Mouse (Mus musculus) ovary, postnatal 14 days (tissue): ENCODE data around the gene Rab3d.

ENCODE experiments used
- DNase-seq: peaks from one replicate; pipeline ENCODE4 v3.0.0; 2022; ENCODE audit warnings: low spot score

The Rab3d gene

DNA sequence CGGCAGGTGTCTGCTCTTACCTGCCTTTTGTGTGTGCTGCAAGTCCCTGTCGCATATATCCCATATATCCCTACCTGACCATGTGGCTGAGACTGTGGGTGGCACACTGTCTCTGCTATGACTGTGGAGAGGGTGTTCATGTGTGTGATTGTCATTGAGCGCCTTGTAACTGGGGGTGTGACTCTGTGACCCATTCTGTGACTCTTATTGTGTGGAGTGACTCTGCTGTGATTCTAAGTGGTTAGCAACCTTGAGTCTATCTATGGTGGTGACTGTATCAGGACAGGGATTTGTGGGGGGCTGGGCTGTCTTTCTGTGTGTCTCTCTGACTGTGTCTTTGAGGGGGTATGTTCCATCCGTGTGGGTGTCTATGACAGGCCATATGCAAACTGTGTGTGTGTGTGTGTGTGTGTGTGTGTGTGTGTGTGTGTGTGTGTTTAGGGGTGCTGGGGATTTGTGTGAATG, 19.8 kb upstream of the Rab3d start:
- DNase-seq: no peak

DNA sequence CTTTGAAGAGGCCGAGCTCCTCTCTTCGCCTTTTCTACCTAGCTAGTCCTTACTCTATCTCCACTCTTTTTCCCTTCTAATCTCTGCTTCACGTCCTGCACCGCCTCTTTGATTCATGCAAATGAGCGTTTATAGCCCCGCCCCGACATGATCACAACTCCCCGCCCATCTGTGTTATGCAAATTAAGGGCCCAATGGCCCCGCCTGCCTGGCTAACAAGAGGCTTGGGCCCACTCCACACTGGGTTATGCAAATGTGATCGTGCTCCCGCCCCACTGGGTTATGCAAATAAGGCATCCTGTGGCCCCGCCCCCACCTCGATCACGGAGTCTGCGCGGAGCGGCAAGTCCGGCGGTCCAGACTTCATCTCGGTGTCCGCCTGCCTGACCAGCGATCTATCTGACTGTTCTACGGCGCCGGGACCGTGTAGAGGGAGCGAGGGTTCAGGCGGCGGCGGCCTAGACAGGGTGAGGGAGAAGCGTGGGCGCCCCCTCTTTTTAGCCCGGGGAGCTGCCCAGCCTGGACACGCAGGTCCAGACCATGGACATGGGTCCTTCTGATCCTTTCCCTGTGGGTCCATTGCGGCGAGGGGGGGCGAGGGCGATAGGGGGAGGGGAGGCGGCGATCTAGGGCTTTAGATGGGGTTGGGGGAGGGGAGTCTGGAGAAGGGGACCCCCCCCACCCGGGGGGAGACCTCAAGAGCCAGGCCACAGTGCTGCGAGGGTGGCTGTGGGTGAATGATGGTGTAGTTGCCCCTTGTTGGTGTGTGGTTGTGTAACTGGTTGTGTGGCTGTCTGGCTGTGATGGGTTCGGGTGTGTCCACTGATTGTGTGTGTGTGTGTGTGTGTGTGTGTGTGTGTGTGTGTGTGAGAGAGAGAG, 18.9 kb upstream of the Rab3d start, which contains the start of gene Plppr2:
TSS of gene Plppr2 (plus strand) at position 342 of the 879 bp plus-strand sequence.
- peak; percentile 91 for DNase-seq

DNA sequence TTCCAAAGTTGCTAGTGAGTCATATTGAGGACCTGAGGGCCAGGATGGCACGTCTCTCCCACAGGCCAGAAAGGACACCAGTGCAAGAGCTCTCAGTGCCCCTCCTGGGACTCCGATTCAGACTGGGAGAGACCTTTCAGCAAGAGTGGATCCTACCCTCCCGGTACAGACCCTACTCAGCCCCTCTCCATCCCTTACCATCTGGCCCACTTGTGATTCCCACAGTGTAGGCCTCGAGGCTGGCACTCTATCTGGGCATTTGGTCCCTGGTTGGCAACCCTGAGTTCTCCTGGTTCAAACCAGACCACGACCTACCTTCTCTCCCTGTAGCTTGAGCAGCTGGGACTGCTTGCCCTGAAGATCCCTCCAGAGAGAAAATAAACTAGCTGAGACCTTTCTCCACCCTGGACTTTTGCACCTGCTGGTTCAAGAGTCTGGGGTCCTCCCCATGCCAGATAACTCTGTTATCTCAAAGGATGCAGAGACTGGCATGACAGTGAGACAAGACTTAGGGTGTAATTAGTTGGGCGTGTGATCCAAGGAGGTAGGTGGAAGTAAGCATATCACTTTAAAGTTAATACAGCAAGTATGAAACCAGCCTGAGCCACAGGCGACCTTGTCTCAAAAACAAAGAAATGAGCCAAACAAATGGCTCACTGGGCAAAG, 17.6 kb upstream of the Rab3d start:
- DNase-seq: no peak

DNA sequence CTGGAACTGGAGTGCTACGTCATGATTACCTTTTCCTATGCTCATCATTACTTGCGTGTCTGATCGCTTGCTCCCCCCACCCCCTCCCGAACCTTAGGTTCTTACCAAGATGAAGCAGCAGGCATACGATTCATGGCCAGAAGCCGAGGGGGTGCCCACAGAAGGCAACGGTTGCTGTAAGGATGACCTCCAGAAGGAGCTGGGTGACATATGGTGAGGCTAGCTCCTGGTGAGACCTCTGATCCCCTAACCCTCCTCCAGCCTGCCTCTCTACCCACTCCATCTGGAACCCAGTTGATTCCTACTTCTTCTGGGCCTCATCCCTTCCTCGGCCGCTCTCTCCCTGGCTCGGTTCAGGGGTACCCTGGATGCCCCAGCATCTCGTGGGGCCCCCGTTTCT, 16.0 kb upstream of the Rab3d start:
- no peak for DNase-seq

DNA sequence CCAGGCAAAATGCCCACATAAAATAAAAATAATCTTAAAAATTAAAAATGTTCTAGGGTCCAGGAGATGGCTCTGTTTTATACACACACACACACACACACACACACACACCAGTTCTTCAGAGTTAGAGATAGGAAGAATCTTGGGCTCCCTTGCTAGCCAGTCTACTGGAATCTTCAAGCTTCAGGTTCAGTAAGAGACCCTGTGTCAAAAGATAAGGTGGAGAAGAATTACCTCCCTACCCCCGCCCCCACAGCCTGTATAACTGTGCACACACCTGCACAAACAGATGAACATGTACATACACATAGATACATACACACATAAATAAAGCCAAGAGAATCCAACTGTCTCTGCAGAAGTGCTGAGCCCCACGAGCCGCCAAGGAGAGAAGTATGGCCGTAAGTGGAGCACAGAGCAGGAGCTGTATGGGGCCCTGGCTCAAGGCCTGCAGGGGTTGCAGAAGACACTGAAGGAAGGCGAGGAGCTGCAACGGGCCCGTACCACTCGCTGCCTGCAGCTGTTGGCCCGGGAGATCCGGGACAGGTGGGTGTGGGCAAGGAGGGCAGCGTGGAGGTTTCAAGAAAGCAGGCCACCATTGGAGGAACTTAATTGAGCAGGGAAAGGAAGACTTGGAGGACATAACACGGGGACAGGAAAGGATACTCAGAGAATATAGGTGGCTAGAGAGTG, 14.6 kb upstream of the Rab3d start:
- no peak for DNase-seq

DNA sequence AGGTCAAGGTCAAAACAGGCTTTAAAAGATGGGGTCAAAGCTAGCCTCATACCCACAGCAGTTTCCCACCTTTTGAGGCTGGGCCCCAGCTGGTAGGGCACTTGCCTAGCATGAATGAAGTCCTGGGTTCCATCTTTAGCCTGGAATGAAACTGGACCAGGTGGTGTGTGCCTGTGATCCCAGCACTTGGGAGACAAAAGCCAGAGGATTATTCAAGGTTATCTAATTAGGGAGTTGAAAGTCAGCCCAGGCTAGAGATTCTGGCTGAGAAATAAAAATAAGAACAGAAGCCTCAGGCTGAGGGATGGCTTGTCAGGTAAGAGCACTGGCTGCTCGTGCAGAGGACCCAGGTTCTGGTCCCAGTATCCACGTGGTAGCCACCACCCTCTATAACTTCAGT, 14.0 kb upstream of the Rab3d start:
- DNase-seq: no peak

DNA sequence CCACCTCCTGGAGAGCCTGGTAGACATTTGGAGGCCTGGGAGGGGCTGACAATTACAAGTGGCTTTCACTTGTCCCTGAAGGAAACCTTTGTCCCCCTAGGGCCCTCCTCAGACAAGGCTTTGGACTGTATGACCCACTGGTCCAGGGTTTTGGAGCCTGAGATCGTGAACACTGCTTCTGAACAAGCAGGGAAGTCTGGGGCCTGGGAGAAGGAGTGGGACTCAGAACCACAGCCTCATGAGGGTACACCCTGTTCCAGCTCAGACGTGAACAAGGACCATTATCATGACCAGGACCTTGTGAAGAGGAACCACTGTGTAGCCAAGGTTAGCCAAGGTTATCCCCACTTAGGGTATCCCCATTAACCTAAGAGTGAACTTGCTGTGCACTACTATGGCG, 11.2 kb upstream of the Rab3d start:
- DNase-seq: no peak

DNA sequence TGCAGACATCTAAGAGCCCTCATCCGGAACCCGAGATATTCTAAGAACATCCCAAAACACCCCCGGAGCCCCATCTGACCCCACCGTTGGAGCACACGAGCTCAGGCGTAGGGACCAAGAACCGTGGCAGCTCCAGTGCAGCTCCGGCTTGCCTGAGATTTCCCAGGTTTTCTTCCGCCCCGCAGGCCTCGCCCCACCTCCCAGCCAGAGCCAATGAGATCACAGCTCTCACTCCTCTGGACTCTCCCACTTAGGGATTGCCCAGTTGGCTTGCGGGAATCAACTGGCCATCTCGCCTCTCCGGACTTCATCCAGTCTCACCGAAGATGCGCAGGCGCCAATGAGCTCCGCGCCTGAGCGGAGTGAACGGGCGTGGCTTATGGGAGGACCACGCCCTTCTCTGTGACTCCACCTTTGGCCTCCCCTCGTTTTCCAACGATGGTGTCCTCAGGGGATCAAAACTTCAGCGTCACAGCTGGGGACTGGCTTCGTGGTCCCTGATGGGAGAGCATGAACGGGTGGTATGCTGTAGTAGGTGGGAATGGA, 9.3 kb upstream of the Rab3d start, which contains the start of the genes Ccdc159 and Tmem205:
TSS of gene Ccdc159 (plus strand) at position 264 of the 546 bp plus-strand sequence.
TSS of gene Tmem205 (minus strand) at position 349 of the 546 bp plus-strand sequence.
- peak; percentile 79 for DNase-seq

DNA sequence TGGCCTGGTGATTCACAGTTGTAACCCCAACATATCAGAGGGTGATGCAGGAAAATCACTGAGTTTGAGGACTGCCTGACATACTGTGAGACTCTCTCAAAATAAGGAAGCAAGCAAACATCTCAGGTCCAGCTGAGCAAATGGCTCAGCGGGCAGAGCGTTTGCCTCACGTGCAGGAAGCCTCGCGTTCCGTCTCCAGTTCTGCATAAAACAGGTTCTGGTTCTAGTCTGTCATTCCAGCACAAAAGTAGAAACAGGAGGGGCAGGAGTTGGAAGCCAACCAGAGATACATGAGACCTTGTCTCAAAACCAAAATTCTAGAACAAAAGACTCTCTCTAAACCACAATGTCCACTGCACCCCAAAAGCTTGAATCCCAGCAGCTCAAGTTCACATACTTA, 8.8 kb upstream of the Rab3d start:
- no peak for DNase-seq

DNA sequence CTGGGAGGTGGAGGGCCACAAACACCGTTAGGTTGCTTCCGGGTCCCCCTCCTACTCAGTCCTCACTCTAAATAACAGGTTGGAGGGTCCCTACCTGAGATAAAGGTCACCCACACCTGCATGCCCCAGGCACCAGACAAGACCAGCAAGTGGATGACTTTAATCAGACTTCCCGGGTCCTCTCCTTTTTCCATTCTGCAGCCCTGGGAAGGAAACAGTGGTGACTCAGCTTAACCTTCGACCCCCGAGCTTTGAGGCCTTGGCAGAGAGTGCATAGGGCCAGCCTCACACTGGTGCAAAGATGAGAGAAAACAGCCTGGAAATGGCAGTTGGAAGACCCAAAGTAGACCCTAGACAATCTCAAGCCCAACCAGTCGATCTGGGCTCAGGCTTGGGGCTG, 8.2 kb upstream of the Rab3d start:
- no peak for DNase-seq

DNA sequence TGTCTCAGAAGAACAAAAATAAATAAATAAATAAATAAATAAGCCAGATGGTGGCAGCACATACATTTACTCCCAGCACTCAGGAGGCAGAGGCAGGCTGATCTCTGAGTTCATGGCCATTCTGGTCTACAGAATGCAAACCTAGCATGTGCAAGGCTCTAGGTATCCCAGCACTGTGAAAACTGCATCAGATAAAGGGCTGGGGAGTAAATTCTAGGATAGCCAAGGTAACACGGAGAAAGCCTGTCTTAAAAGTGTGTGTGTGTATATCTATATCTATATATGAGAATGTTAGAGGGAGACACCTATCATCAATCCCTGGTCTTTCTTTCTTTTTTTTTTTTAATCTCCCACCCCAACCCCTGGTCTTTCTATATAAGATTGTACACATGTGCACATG, 7.5 kb upstream of the Rab3d start:
- DNase-seq: no peak

DNA sequence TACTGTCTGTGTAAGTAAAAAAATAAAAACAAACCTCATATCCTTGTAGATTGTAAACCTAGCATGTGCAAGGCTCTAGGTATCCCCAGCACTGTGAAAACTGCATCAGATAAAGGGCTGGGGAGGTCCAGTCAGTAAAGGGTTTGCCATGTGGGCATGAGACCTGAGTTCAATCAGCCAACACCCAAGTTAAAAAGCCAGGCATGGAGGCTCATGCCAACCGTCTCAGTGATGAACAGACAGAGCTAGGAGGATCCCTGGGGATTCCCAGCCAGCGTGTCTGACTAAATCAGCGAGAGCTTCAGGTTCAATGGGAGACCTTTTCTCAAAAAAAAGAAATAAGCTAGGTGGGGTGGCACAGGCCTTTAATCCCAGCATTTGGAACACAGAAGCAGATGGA, 7.0 kb upstream of the Rab3d start:
- DNase-seq: no peak

DNA sequence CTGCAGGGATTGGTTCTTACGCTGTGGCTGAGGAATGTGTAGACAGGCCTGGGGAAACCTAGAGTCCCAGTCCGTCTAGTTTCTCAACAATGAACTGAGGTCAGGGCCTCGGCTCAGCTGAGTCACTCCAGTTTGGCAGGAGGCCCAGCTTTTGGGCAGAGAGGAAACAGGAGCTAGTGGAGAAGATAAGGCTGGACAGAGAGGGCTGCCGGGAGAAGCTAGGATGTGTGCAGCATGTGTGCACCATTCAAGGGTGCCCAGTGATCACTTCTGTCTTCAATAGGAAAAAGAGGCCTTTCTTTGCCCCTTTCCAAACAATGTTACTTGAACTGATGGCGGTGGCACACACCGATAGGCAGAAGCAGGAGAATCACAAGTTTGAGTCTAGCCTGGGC, 6.1 kb upstream of the Rab3d start:
- peak; percentile 81 for DNase-seq

DNA sequence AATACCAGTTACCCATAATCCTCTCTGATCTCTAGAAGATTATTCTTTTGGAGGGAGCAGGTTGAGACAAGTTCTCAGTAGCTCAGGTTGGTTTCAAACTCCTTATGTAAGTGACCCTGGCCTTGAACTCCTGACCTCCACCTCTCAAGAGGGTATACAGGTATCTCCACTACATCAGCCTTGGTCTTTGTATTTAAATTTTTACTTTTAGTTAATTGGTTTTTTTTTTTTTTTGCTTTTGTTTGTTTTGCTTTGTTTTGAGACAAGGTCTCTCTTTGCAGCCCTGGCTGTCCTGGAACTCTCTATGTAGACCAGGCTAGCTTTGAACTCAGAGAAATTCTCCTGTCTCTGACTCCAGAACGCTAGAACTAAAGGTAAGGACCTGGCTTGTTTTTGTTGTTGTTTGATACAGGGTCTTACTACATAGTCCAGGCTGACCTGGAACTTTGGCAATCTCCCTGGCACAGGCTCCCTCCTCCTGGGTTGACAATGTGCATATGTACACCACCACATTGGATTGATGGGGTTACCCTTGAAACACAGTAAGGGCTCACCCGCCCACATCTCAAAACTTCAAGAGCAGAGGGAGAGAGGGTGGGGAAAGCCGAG, 5.6 kb upstream of the Rab3d start:
- DNase-seq: no peak

DNA sequence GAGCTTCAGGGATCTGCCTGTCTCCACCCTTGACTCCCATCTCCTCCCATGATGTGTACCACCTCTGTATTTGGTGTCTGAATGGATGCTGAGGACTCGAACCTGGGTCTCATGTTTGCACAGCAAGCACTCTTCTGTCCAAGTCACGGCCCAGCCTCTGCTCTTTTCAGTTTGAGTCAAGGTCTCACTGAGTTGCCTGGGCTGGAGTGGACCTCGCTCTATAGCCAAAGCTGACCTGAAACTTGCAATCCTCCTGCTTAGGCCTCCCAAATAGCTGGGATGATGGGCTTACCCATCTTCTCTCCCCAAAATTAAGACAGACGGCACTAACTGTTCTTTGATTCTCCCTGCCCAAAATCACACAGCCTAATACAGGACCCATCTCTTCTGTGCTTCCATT, 5.0 kb upstream of the Rab3d start:
- no peak for DNase-seq

DNA sequence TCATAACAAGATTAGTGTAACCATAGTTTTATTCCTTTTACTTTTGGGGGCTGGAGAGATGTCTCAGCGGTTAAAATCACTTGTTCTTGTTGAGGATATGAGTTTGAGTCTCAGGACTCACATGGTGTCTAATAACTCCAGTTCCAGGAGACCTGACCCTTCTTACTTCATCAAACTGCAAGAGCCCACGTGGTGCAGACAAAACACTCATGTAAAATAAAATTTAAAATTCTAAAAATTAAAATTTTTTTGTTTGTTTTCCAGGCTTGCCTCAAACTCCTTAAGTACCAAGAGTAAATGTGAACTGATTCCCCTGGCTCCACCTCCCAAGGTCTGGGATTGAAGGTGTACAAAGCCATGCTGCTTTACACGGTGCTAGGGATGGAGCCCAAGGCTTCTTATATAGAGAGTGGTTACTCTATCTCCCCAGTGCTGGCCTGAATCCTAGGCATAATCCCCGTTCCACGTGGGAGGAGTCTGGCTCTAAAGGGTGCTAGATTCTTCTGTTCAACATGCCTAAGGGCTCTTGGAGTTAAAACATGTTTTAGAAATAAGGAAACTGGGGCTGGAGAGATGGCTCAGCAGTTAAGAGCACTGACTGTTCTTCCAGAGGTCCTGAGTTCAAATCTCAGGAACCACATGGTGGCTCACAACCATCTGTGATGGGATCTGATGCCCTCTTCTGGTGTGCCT, 846 bp upstream of the Rab3d start:
- DNase-seq: no peak

DNA sequence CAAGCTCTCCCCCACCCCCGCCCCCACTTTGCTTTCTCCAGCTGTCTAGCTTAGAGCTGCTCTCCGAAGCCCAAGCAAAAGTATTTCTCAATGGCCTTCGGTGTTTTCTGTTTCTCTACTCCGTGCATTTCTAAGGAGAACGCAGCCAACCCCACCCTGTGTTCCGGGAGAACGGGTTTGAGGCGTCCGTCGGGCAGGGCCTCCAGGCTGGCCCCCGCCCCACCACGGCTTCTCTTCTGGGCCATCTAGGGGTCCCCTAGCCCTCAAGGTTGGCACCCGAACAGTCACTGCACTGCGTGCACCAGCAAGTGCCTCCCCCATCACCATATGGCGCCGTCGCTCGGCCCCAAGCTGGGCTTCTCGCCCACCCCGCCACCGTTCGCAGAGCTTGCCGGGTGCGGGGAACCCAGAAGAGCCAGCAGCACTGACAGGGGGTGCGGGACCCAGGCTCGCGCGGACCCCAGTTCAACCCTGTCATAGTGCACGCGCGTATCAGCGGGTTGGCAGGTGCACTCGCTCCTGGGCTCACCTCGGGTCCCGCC, 428 bp downstream of the Rab3d start:
- no peak for DNase-seq

DNA sequence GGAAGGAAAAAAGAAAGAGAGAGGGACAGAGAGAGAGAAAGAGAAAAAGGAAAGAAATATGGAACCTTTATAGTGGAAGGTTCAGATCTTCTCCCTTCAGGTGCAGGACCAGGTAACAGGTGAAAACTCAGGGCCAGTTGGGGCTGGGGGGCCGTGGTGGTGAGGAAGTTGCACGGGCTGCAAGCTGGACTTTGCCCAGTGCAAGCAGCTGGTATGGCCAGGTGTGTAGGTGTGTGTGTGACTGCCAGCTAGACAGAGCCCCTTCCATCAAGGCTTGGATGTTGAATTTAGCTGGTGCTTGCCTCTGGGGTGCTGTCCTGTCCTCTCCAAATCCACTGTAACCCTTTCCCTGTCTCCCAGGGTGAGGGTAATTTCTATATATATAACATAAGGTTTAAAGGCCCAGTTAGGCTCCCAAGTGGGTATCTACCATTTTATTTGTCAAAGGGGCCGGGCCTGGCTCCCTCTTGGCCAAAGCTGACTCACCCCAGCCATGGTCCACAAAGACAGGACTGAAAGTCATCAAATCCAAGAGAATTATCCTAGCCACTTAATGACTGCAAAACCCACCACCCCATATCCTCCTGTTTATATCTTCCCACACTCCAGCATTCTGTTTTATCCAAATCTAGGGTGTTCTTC, 1.0 kb downstream of the Rab3d start:
- no peak for DNase-seq

DNA sequence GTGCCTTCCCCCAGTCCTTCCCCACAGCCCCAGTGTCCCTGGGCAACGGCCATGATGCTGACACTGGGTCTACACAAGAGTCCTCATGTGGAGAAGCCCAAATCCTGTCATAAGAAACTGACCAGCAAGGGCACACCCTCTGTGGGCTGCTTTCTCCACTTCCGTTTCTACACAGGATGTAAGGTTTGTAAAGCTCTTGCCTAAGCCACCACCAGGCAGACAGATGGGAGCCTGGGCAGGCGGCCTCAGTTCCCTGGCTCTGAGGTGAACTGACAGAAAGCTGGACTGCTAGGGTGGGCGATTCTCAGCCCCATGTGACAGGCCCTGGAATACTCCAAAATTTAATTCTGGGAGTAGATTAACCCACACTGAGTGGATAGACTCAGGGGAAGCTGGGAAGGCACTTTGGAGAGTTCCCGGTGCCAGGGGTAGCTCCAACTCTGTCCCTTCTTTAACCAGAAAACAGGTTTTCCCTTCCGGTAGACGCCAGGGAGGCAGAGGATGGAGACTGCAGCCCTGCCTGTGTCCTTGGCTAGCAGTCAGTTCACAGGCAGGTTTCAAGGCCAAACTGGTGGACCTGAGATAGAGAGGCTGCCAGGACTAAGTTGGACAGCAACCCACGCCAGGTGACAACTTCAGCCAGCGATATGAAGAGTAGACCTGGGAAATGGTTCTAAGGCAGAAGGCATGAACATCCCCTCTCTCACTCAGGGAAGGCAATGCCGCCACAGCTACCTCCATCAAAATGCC, 8.3 kb downstream of the Rab3d start:
- DNase-seq: no peak

DNA sequence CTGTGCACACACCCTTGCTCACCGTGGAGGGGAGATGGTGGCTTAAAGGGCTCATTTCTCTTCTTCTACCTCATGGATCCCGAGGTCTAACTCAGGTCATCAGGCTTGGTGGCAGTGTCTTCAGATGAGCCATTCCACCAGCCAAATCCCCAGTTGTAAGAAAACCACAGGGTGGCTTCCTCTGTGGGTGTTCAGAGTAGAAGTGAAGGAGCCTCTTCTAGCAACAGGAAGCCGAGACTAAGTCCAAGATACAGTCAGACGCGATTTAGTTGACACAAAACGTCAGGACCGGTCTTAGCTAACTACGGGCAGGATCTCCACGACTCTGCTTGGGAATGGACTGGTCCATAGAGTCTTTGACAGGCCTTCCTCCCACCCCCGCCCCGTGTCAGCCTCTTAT, 9.8 kb downstream of the Rab3d start:
- DNase-seq: no peak
